Mouse (Mus musculus) MEL (cell line): ENCODE results near the gene Zmat5. TPM values are rescaled to one million over a fixed set of nuclear protein-coding genes. Genes with fewer than 3 reads are reported as not detected.

Source experiments
- DNase-seq: peaks from one replicate; pipeline ENCODE4 v3.0.0; 2011; ENCODE audit warnings: low read depth, low spot score
- H3K27ac ChIP-seq: 2 replicates; pipeline ENCODE4 v1.5.1; 2012; ENCODE audit warnings: low read depth, mild to moderate bottlenecking, control low read depth, low read length, moderate library complexity; ENCODE audit not compliant: control insufficient read depth
- H3K27me3 ChIP-seq, 2 experiments: fragments of 150-350 bp in 1 of 2; sonication (generic) in 1 of 2; 2 replicates each; pipeline ENCODE4 v1.6.1; 2012; ENCODE audit warnings: low read length in 2 of 2, mild to moderate bottlenecking in 2 of 2, improper control_type of control experiment in 1 of 2, moderate library complexity in 1 of 2; ENCODE audit not compliant: insufficient read depth in 2 of 2, control insufficient read depth in 1 of 2
- H3K36me3 ChIP-seq, 2 experiments: 2 replicates each; pipeline ENCODE4 v1.6.1; 2012 to 2014; ENCODE audit warnings: low read length in 2 of 2, improper control_type of control experiment in 1 of 2, inconsistent platforms in 1 of 2, mild to moderate bottlenecking in 1 of 2; ENCODE audit not compliant: insufficient read depth in 2 of 2, control insufficient read depth in 1 of 2
- H3K4me1 ChIP-seq, 2 experiments: fragments of 150-350 bp in 1 of 2; sonication (generic) in 1 of 2; 2 replicates each; pipeline ENCODE4 v1.6.1; 2012; ENCODE audit warnings: low read length in 2 of 2, improper control_type of control experiment in 1 of 2, mild to moderate bottlenecking in 1 of 2; ENCODE audit not compliant: insufficient read depth in 2 of 2, control insufficient read depth in 1 of 2
- H3K4me3 ChIP-seq, 2 experiments: fragments of 150-350 bp in 1 of 2; sonication (generic) in 1 of 2; 2 replicates each; pipeline ENCODE4 v1.5.1; 2012; ENCODE audit warnings: low read depth in 2 of 2, low read length in 2 of 2, mild to moderate bottlenecking in 2 of 2, moderate library complexity in 2 of 2, control low read depth in 1 of 2, improper control_type of control experiment in 1 of 2; ENCODE audit not compliant: control insufficient read depth in 1 of 2, insufficient read depth in 1 of 2
- H3K79me2 ChIP-seq: 2 replicates; pipeline ENCODE4 v1.6.1; 2012; ENCODE audit warnings: mild to moderate bottlenecking, low read length, moderate library complexity; ENCODE audit not compliant: control insufficient read depth, poor library complexity, insufficient read depth
- H3K9ac ChIP-seq: 2 replicates; pipeline ENCODE4 v1.6.1; 2012; ENCODE audit warnings: low read depth, mild to moderate bottlenecking, control low read depth, low read length, moderate library complexity; ENCODE audit not compliant: control insufficient read depth, poor library complexity, severe bottlenecking
- H3K9me3 ChIP-seq: fragments of 150-350 bp; sonication (generic); replicated peaks from 2 replicates; pipeline ENCODE4 v1.6.1; 2012; ENCODE audit warnings: mild to moderate bottlenecking, low read length, improper control_type of control experiment, moderate library complexity; ENCODE audit not compliant: insufficient read depth
- BHLHE40 ChIP-seq: IDR thresholded peaks from 2 replicates; pipeline ENCODE4 v1.6.1; 2012; ENCODE audit warnings: low read depth, mild to moderate bottlenecking, inconsistent platforms, low read length, improper control_type of control experiment, borderline replicate concordance
- EP300 ChIP-seq, 2 experiments: IDR thresholded peaks; 2 replicates each; pipeline ENCODE4 v1.6.1; 2011; ENCODE audit warnings: improper control_type of control experiment in 2 of 2, low read length in 2 of 2, low read depth in 1 of 2, mild to moderate bottlenecking in 1 of 2
- ETS1 ChIP-seq: IDR thresholded peaks from 2 replicates; pipeline ENCODE4 v1.6.1; 2012; ENCODE audit warnings: low read depth, mild to moderate bottlenecking, inconsistent platforms, low read length, improper control_type of control experiment, moderate library complexity
- GABPA ChIP-seq: IDR thresholded peaks from 2 replicates; pipeline ENCODE4 v1.6.1; 2012; ENCODE audit warnings: low read depth, mild to moderate bottlenecking, inconsistent platforms, low read length, improper control_type of control experiment, moderate library complexity
- GATA1 ChIP-seq: IDR thresholded peaks from 2 replicates; pipeline ENCODE4 v1.6.1; 2011; ENCODE audit warnings: low read depth, low read length, improper control_type of control experiment
- HCFC1 ChIP-seq: IDR thresholded peaks from 2 replicates; pipeline ENCODE4 v1.6.1; 2012; ENCODE audit warnings: low read depth, mild to moderate bottlenecking, inconsistent platforms, low read length, improper control_type of control experiment, moderate library complexity
- JUND ChIP-seq: IDR thresholded peaks from 2 replicates; pipeline ENCODE4 v1.6.1; 2011; ENCODE audit warnings: low read depth, mild to moderate bottlenecking, improper control_type of control experiment, low read length
- KAT2A ChIP-seq: conservative IDR thresholded peaks from 2 replicates; pipeline ENCODE4 v1.6.1; 2012; ENCODE audit warnings: low read depth, low read length, improper control_type of control experiment, inconsistent platforms
- MAFK ChIP-seq: IDR thresholded peaks from 2 replicates; pipeline ENCODE4 v1.6.1; 2011; ENCODE audit warnings: low read depth, mild to moderate bottlenecking, low read length, improper control_type of control experiment, borderline replicate concordance
- MAX ChIP-seq: IDR thresholded peaks from 2 replicates; pipeline ENCODE4 v1.6.1; 2011; ENCODE audit warnings: low read length, improper control_type of control experiment
- MAZ ChIP-seq: IDR thresholded peaks from 2 replicates; pipeline ENCODE4 v1.6.1; 2012; ENCODE audit warnings: low read depth, mild to moderate bottlenecking, inconsistent platforms, low read length, improper control_type of control experiment
- POLR2A ChIP-seq, 2 experiments: IDR thresholded peaks; 2 replicates each; pipeline ENCODE4 v1.6.1; 2011 to 2012; ENCODE audit warnings: low read length in 2 of 2, mild to moderate bottlenecking in 2 of 2, control low read depth in 1 of 2, improper control_type of control experiment in 1 of 2, low read depth in 1 of 2, moderate library complexity in 1 of 2; ENCODE audit not compliant: control insufficient read depth in 1 of 2, insufficient read depth in 1 of 2, poor library complexity in 1 of 2
- POLR2AphosphoS5 ChIP-seq: IDR thresholded peaks from 2 replicates; pipeline ENCODE4 v1.6.1; 2012; ENCODE audit warnings: low read depth, borderline replicate concordance, mild to moderate bottlenecking, inconsistent platforms, low read length, moderate library complexity, mixed read lengths
- RAD21 ChIP-seq: IDR thresholded peaks from 2 replicates; pipeline ENCODE4 v1.6.1; 2011; ENCODE audit warnings: mild to moderate bottlenecking, low read depth, low read length, improper control_type of control experiment
- TBP ChIP-seq: IDR thresholded peaks from 2 replicates; pipeline ENCODE4 v1.8.0; 2011; ENCODE audit warnings: low read depth, low read length, improper control_type of control experiment
- UBTF ChIP-seq: IDR thresholded peaks from 2 replicates; pipeline ENCODE4 v1.6.1; 2012; ENCODE audit warnings: low read depth, mild to moderate bottlenecking, inconsistent platforms, low read length, improper control_type of control experiment, moderate library complexity, borderline replicate concordance; ENCODE audit not compliant: insufficient read depth
- ZKSCAN1 ChIP-seq: IDR thresholded peaks from 2 replicates; pipeline ENCODE4 v1.6.1; 2012; ENCODE audit warnings: low read depth, mild to moderate bottlenecking, inconsistent platforms, low read length, improper control_type of control experiment, moderate library complexity
- ZMIZ1 ChIP-seq: IDR thresholded peaks from 2 replicates; pipeline ENCODE4 v1.6.1; 2012; ENCODE audit warnings: low read depth, mild to moderate bottlenecking, inconsistent platforms, low read length, improper control_type of control experiment, moderate library complexity
- polyA plus RNA-seq, 2 experiments: library from polyadenylated mRNA; stranded (reverse) in 1 of 2; unstranded in 1 of 2; fragments of >175 nt in 1 of 2; fragments of >200 nt in 1 of 2; gene quantifications; 2 replicates each; pipeline versions ENCODE4 v1.2.1 to v1.2.4; 2012; ENCODE audit warnings: low replicate concordance in 2 of 2, low read depth in 1 of 2; ENCODE audit not compliant: insufficient read length in 2 of 2, insufficient read depth in 1 of 2, missing spikeins in 1 of 2
- total RNA-seq: library from RNA; depleted of rRNA; stranded (reverse); fragments of 300-350 nt; gene quantifications from 2 replicates; pipeline ENCODE4 v1.2.3, GENCODE M21; 2012

Gene Zmat5
- total and polyA plus RNA-seq, 3 experiments, result 36.9 to 39.3 TPM; not detected in 1

DNA sequence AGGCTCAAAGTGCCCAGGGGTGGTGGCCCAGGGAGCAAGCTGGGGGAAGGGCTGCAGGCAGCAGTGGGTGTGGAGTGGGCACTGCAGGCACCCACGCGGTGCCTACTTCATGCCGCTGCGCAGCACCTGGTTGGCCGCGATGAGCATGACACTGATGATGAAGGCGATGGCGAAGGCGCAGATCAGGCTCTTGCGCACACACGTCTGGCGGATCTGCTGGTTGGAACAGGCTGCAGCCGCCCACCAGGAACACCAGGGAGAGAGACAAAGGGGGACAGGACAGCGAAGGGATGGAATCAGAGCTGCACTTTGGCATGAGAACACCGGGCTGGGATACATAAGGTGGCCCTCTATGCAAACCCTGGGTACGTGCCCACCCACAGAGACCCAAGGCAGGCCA, 34.2 kb downstream of the Zmat5 start:
- H3K27ac ChIP-seq, result no peak overlapping the region
- H3K4me1 ChIP-seq, result no peaks in the 10 kb centered on the region
- H3K79me2 ChIP-seq, result no peaks in the 10 kb centered on the region
- H3K36me3 ChIP-seq, result no peaks in the 10 kb centered on the region
- no peak overlapping the region for H3K4me3 ChIP-seq
- H3K9ac ChIP-seq, result no peak overlapping the region
- no peak for TF ChIP-seq MAX
- no peak for TF ChIP-seq HCFC1
- TF ChIP-seq ETS1, result no peak
- no peak for TF ChIP-seq UBTF
- no peak for TF ChIP-seq MAFK
- no peak for TF ChIP-seq MAZ
- no peak for DNase-seq
- no peaks in the 10 kb centered on the region for H3K9me3 ChIP-seq
- peaks cover 0 to 2% of the 10 kb centered on the region in 2 experiments; a peak in 1 of 4 replicates for H3K27me3 ChIP-seq

- Histone ChIP-seq H3K27ac (no peak overlapping the region), H3K4me3 (no peak overlapping the region), H3K79me2 (no peaks in the 10 kb centered on the region), H3K4me1 (no peaks in the 10 kb centered on the region), H3K9ac (no peak overlapping the region), H3K9me3 (no peaks in the 10 kb centered on the region), H3K36me3 (no peaks in the 10 kb centered on the region), H3K27me3 (peaks cover 0 to 2% of the 10 kb centered on the region in 2 experiments; a peak in 1 of 4 replicates)
- no peak for DNase-seq
- no peak for TF ChIP-seq MAZ
- TF ChIP-seq JUND, result no peak
- TF ChIP-seq ZMIZ1, result no peak
- no peak for TF ChIP-seq EP300 (IDR thresholded peaks at IDR 0.05; ENCODE audit: low read depth in 1 of 2, low read length in 2 of 2)
- TF ChIP-seq GATA1, result no peak
- no peak for TF ChIP-seq POLR2A (IDR thresholded peaks at IDR 0.05; ENCODE audit: control insufficient read depth in 1 of 2, insufficient read depth in 1 of 2, low read depth in 1 of 2, low read length in 2 of 2, poor library complexity in 1 of 2)
- TF ChIP-seq BHLHE40, result no peak
- TF ChIP-seq KAT2A, result no peak
- no peak for TF ChIP-seq TBP
- TF ChIP-seq GABPA, result no peak
- no peak for TF ChIP-seq ZKSCAN1
- no peak for TF ChIP-seq RAD21
- TF ChIP-seq POLR2AphosphoS5, result no peak
These were observed 36.3 kb downstream of the Zmat5 start for GRCm38 (mm10) chr11:4740785-4741184.
